Mouse (Mus musculus) ES-Bruce4 (cell line): Measurements from ENCODE around the gene Tas2r114.

Experiments
- CTCF ChIP-seq: IDR thresholded peaks from one replicate; pipeline ENCODE4 v1.8.1; 2011; ENCODE audit warnings: low read depth, low read length
- POLR2A ChIP-seq: IDR thresholded peaks from one replicate; pipeline ENCODE4 v1.8.1; 2011; ENCODE audit warnings: low read length; ENCODE audit not compliant: insufficient read depth

DNA sequence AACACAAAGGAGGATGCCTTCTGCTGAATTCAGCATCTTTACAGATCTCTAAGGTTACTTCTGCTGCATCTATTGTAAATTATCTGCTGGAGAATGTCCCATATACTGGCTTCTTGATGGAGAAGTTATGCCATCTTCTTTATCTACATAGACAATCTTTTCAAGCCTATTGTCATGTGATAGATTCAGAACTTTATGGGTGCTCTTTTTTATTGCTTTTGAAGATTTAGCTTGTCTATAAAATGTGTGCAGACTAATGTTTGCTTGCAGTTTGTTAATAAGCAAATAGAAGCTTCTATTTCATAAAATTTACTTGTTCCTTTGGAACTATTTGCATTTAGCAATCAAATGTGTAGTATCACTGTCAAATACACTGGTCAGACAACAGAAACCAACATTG is 29.8 kb downstream of the Tas2r114 start, which contains the start of gene Tas2r107:
- TF ChIP-seq POLR2A, result no peak
- TF ChIP-seq CTCF, result no peak
